Mouse (Mus musculus) embryonic facial prominence, embryonic 15.5 days (tissue): ENCODE measurements around the gene Slc7a1. TPM values are rescaled to one million over a fixed set of nuclear protein-coding genes. Genes with fewer than 3 reads are reported as not detected.

ENCODE experiments used
- ATAC-seq: fragments of 200-750 bp; cut with Nextera tagmentation; 2 replicates; pipeline ENCODE4 v1.8.0; 2017; ENCODE audit warnings: low read depth, moderate TSS enrichment; ENCODE audit not compliant: insufficient number of reproducible peaks, low FRiP score, low TSS enrichment
- H3K27ac ChIP-seq: fragments of 300-500 bp; sonication (generic); replicated peaks from 2 replicates; pipeline ENCODE4 v1.5.1; 2015; ENCODE audit warnings: mild to moderate bottlenecking, inconsistent platforms
- H3K27me3 ChIP-seq: fragments of 300-500 bp; sonication (generic); 2 replicates; pipeline ENCODE4 v1.6.1; 2015; ENCODE audit warnings: inconsistent platforms
- H3K36me3 ChIP-seq: fragments of 300-500 bp; sonication (generic); 2 replicates; pipeline ENCODE4 v1.6.1; 2015; ENCODE audit warnings: mild to moderate bottlenecking, inconsistent platforms
- H3K4me1 ChIP-seq: fragments of 300-500 bp; sonication (generic); 2 replicates; pipeline ENCODE4 v1.6.1; 2015; ENCODE audit warnings: inconsistent platforms
- H3K4me2 ChIP-seq: fragments of 300-500 bp; sonication (generic); replicated peaks from 2 replicates; pipeline ENCODE4 v1.6.1; 2015; ENCODE audit warnings: mild to moderate bottlenecking, inconsistent platforms
- H3K4me3 ChIP-seq: fragments of 300-500 bp; sonication (generic); replicated peaks from 2 replicates; pipeline ENCODE4 v1.5.1; 2015; ENCODE audit warnings: mild to moderate bottlenecking, inconsistent platforms
- H3K9ac ChIP-seq: fragments of 300-500 bp; sonication (generic); 2 replicates; pipeline ENCODE4 v1.6.1; 2015; ENCODE audit warnings: inconsistent platforms
- H3K9me3 ChIP-seq: fragments of 300-500 bp; sonication (generic); replicated peaks from 2 replicates; pipeline ENCODE4 v1.6.1; 2016; ENCODE audit warnings: inconsistent platforms
- whole genome bisulfite sequencing: fragments of 180-500 bp; shearing (Covaris S2); methylation state at CpG from one replicate; pipeline ENCODE4 v1.1.7; 2015; 5-methylcytosine and 5-hydroxymethylcytosine counted together
- polyA plus RNA-seq: library from polyadenylated mRNA; unstranded; fragments of >200 nt; fragmentation: Nextera tagmentation; extraction: Ambion mirVana; gene quantifications from 2 replicates; pipeline ENCODE4 v1.2.1, GENCODE M21; 2015

The Slc7a1 gene
- polyA plus RNA-seq, 1 experiment from 2014 or later: 19.1 TPM

DNA sequence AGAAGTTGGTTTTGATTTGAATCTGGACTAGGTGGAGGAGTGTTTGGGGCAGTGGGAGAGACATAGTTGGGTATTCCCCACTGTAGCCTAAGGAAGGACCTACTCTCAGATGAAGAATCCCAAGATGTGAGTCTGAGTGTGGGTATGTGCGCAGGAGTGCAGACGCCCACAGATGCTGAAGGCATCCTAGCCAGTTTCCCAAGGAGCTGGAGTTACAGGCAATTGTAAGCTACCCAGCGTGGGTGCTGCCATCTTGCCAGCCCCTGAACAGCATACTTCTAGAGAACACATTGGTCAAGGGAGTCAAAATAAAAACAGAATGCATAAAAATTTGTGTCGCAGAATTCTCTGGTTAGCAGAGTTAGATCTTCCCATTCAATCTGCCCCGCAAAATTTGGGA, 117.1 kb downstream of the Slc7a1 start:
- Histone ChIP-seq H3K4me3 (no peak overlapping the region), H3K9ac (no peak overlapping the region), H3K27me3 (no peaks in the 10 kb centered on the region), H3K9me3 (no peaks in the 10 kb centered on the region), H3K27ac (no peak overlapping the region), H3K4me1 (no peaks in the 10 kb centered on the region), H3K36me3 (no peaks in the 10 kb centered on the region), H3K4me2 (no peak overlapping the region)
- WGBS: 87% methylated on average over 5 of the region's 5 CpGs
- ATAC-seq: no peak

DNA sequence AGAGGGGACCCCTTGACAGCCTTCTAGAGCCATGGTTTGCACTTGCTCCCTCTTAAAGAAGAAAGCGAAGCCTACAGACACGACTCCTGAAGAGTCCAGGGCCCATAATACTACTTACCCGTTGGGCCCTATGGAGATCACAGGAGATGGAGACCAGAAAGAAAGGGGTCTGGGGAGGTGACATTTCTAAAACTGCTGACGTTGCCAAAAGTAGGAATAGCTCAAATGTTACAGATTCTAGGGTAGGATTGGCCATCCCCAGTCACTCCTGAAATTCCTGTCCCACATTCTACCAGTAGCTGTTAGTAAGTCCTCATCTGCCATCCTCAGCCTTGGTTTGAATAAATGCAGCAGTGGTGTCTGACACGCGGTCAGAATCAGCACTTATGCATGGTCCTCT, 117.6 kb downstream of the Slc7a1 start:
- H3K36me3 ChIP-seq: no peaks in the 10 kb centered on the region
- ATAC-seq: no peak
- no peaks in the 10 kb centered on the region for H3K27me3 ChIP-seq
- H3K27ac ChIP-seq: no peak overlapping the region
- WGBS: 79% methylated on average over 6 of the region's 6 CpGs
- no peaks in the 10 kb centered on the region for H3K4me1 ChIP-seq
- H3K9ac ChIP-seq: no peak overlapping the region
- no peaks in the 10 kb centered on the region for H3K9me3 ChIP-seq
- H3K4me3 ChIP-seq: no peak overlapping the region
- no peak overlapping the region for H3K4me2 ChIP-seq

DNA sequence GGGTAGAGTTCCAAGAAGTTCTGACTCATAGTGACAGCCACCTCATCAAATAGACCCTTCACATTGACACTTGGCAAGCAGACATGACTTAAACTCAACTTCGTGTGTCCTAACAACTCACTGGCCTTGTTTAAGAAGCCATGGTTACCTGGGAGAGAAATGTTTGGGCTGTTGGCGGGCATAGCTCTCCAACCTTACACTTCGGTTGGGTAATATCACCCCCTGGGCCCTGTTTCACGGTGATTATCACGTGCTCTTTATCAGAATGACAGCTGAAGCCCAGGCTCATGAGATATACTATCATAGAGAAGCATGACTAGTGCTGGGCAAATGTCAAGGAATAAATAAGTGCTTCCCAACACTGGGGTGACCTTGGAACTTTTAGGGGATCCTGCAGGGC, 119.4 kb downstream of the Slc7a1 start:
- Histone ChIP-seq H3K4me1 (no peaks in the 10 kb centered on the region), H3K9ac (no peak overlapping the region), H3K4me2 (no peak overlapping the region), H3K36me3 (no peaks in the 10 kb centered on the region), H3K9me3 (no peaks in the 10 kb centered on the region), H3K27me3 (no peaks in the 10 kb centered on the region), H3K27ac (no peak overlapping the region), H3K4me3 (no peak overlapping the region)
- 80% methylated on average over 5 of the region's 5 CpGs for WGBS
- ATAC-seq: no peak

DNA sequence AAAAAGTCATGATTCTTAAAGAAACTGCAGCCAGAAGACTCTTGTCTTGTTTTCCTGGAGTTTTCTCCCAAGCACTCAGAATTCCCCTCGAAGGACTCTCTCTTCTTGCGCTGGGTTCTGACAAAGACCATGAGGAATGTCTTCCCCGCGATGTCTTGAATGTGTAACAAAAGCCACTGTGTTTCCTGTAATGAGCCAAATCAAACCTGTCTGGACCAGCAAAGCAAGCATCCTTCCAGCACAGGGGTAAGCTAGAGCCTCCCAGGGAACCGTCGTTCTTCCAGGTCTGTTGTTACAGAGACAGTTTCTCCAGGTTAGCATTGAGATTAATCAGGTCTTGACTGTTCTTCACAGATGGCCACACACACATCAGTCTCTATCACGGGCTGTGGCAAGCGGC, 121.5 kb downstream of the Slc7a1 start:
- 58% methylated on average over 8 of the region's 8 CpGs for WGBS
- Histone ChIP-seq H3K27ac (no peak overlapping the region), H3K36me3 (no peaks in the 10 kb centered on the region), H3K9ac (no peak overlapping the region), H3K4me1 (no peaks in the 10 kb centered on the region), H3K4me3 (no peak overlapping the region), H3K27me3 (no peaks in the 10 kb centered on the region), H3K4me2 (no peak overlapping the region), H3K9me3 (no peaks in the 10 kb centered on the region)
- ATAC-seq: no peak

Other genes starting within 250 kb of the Slc7a1 start
- gene Ubl3, start 152.9 kb upstream of the Slc7a1 start, polyA plus RNA-seq: 73.5 and 74.7 TPM in 2 replicates